9 mouse cellular contexts compared by ENCODE assay signal in the genomic region with DNA sequence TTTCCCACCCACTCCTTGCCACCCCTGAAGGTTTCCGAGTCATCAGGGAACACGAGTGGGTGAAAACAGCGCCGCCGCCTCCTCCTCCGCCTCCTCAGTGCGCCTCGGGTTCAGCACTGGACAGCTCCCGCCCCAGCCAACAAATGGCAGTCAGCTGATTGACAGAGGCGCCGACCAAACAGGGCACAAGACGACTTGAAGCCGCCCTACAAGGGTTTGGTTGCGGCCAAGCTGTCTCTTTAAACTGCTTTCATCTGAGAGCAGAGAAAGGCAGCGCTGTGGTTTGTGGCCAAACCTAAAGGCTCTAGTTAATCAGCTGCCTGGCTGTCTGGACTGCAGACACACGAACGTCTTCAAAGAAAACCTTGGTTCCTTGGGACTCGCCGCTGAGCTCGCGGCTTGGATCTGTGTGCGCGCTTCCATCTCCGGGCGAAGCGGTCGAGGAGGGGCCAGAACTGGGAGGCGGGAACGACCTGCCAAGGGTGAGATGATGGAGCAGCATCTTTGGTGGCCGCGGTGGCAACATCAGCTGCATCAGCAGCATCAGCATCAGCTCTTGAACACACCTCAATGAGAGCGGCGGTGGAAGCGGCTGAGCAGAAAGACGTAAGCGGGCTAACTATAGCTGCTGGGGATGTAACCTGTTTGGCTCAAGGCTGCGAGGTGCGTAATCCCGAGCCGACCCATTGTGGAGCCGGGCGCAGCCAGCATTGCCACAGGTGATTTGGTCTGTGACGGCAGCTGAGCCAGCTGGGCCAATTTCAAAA. TPM values are rescaled to one million over a fixed set of nuclear protein-coding genes. Genes with fewer than 3 reads are reported as not detected.
A peak's percentile ranks its signal among the peaks of the same experiment; 100 is the strongest.
DNase-seq lines count a peak whose midpoint lies in the region; ATAC-seq and TF ChIP-seq lines count a peak whose summit lies in the region.
"Had no signal": no experiment of that assay in that cellular context is flagged by ENCODE, and none has a peak within 500 bp of the region (broad histone marks: within the 10 kb centered on the region; RNA-seq: fewer than 3 reads in every experiment).

Gpr158 (plus strand) TSS at position 198 of the 767 bp plus-strand sequence.

- H3K9ac ChIP-seq in forebrain, embryonic 11.5 days (ENCODE audit: low read length): 0 out of 2 replicates have a peak within 1 kb of the TSS, but pooled peaks have one; percentile 20
- H3K9ac ChIP-seq in heart, embryonic 15.5 days: no peak within 1 kb of the TSS
- no peak within 1 kb of the TSS for H3K9ac ChIP-seq in kidney, postnatal 0 days (ENCODE audit: low read depth, low read length)
- no peak within 1 kb of the TSS for H3K9ac ChIP-seq in limb, embryonic 14.5 days (ENCODE audit: low read depth, low read length, severe bottlenecking)

- H3K27me3 ChIP-seq in thymus, adult 2 months (ENCODE audit: control insufficient read depth, insufficient read depth, low read length): no peaks in the 10 kb centered on the region; the same call in 1 of the 2 replicates
- peaks cover 17% of the 10 kb centered on the region for H3K27me3 ChIP-seq in forebrain, embryonic 11.5 days (ENCODE audit: control insufficient read depth, insufficient read depth, low read length)
- peaks cover 40% of the 10 kb centered on the region for H3K27me3 ChIP-seq in heart, embryonic 15.5 days
- H3K27me3 ChIP-seq in kidney, postnatal 0 days (ENCODE audit: insufficient read depth, low read length): peaks cover 9% of the 10 kb centered on the region; the same call in 1 of the 2 replicates
- H3K27me3 ChIP-seq in limb, embryonic 14.5 days (ENCODE audit: control insufficient read depth, insufficient read depth, low read length): peaks cover 19% of the 10 kb centered on the region

- H3K4me1 ChIP-seq in thymus, adult 2 months (replicated peaks; ENCODE audit: control insufficient read depth, insufficient read depth, low read length): no peaks in the 10 kb centered on the region
- peaks cover 6% of the 10 kb centered on the region; the same call in 1 of the 2 replicates for H3K4me1 ChIP-seq in forebrain, embryonic 11.5 days (replicated peaks; ENCODE audit: control insufficient read depth, insufficient read depth, low read length)
- peaks cover 3% of the 10 kb centered on the region; the same call in 1 of the 2 replicates for H3K4me1 ChIP-seq in heart, embryonic 15.5 days (replicated peaks)
- H3K4me1 ChIP-seq in kidney, postnatal 0 days (replicated peaks; ENCODE audit: insufficient read depth, low read length): no peaks in the 10 kb centered on the region
- H3K4me1 ChIP-seq in limb, embryonic 14.5 days (ENCODE audit: control insufficient read depth, insufficient read depth, low read length): 0 out of 2 replicates have a peak, but pooled peaks cover 2% of the 10 kb centered on the region

- peak; percentile 8 for DNase-seq in thymus, adult 2 months
- DNase-seq in thymus, adult 18-20 months: no peak
- peak; percentile 93 for DNase-seq in forebrain, embryonic 11.5 days (ENCODE audit: low spot score)
- DNase-seq in kidney, postnatal 0 days (ENCODE audit: low spot score): peak; percentile 81
- peak; percentile 91 for DNase-seq in limb, embryonic 14.5 days (ENCODE audit: low spot score)
- peak; percentile 89 for DNase-seq in neural tube, embryonic 10.5 days (ENCODE audit: extremely low spot score, low spot score)
- DNase-seq in thymus, postnatal 14 days: peak; percentile 38

- TF ChIP-seq CTCF in thymus, adult 2 months (IDR thresholded peaks at IDR 0.05; ENCODE audit: borderline replicate concordance, control insufficient read depth, extremely low read depth, insufficient read depth, low read length, poor library complexity): no peak
- no peak for TF ChIP-seq CTCF in kidney, postnatal 0 days (IDR thresholded peaks at IDR 0.05; ENCODE audit: low read depth)

- no peak within 1 kb of the TSS for H3K4me3 ChIP-seq in thymus, adult 2 months (ENCODE audit: control insufficient read depth, insufficient read depth, low read length)
- peak within 1 kb of the TSS; percentile 48 for H3K4me3 ChIP-seq in forebrain, embryonic 11.5 days (ENCODE audit: low read depth, low read length)
- peak within 1 kb of the TSS; percentile 46 for H3K4me3 ChIP-seq in heart, embryonic 15.5 days
- peak within 1 kb of the TSS; percentile 11; the same call in 1 of the 2 replicates for H3K4me3 ChIP-seq in kidney, postnatal 0 days (replicated peaks; ENCODE audit: low read depth, low read length)
- H3K4me3 ChIP-seq in limb, embryonic 14.5 days (replicated peaks; ENCODE audit: low read length): peak within 1 kb of the TSS; percentile 36

- no peaks in the 10 kb centered on the region for H3K36me3 ChIP-seq in thymus, adult 2 months (ENCODE audit: control insufficient read depth, insufficient read depth, low read length)
- H3K36me3 ChIP-seq in forebrain, embryonic 11.5 days (ENCODE audit: control insufficient read depth, insufficient read depth, low read length): no peaks in the 10 kb centered on the region
- H3K36me3 ChIP-seq in heart, embryonic 15.5 days: no peaks in the 10 kb centered on the region
- no peaks in the 10 kb centered on the region for H3K36me3 ChIP-seq in kidney, postnatal 0 days (ENCODE audit: insufficient read depth, low read length)
- H3K36me3 ChIP-seq in limb, embryonic 14.5 days (ENCODE audit: control insufficient read depth, insufficient read depth, low read length): no peaks in the 10 kb centered on the region

- 12% methylated on average over 43 of the region's 43 CpGs for WGBS in thymus, adult 2 months
- WGBS in forebrain, embryonic 11.5 days: 1% methylated on average over 43 of the region's 43 CpGs
- 4% methylated on average over 43 of the region's 43 CpGs for WGBS in heart, embryonic 15.5 days
- 3% methylated on average over 43 of the region's 43 CpGs for WGBS in kidney, postnatal 0 days
- WGBS in limb, embryonic 14.5 days: 3% methylated on average over 43 of the region's 43 CpGs

- ATAC-seq in forebrain, embryonic 11.5 days (replicated peaks; ENCODE audit: low FRiP score): peak; percentile 99
- ATAC-seq in heart, embryonic 15.5 days (replicated peaks; ENCODE audit: insufficient number of reproducible peaks, insufficient read depth, low FRiP score, low read depth): no peak; the same call in 1 of the 2 replicates
- ATAC-seq in kidney, postnatal 0 days (replicated peaks; ENCODE audit: low FRiP score, low read depth): peak; percentile 89
- peak; percentile 87 for ATAC-seq in limb, embryonic 14.5 days (ENCODE audit: low FRiP score, low read depth)

- no peak within 1 kb of the TSS for H3K27ac ChIP-seq in thymus, adult 2 months (ENCODE audit: control insufficient read depth, insufficient read depth, low read length)
- H3K27ac ChIP-seq in forebrain, embryonic 11.5 days (ENCODE audit: low read depth, low read length): no peak within 1 kb of the TSS
- no peak within 1 kb of the TSS for H3K27ac ChIP-seq in heart, embryonic 15.5 days
- no peak within 1 kb of the TSS for H3K27ac ChIP-seq in kidney, postnatal 0 days
- H3K27ac ChIP-seq in limb, embryonic 14.5 days (replicated peaks; ENCODE audit: low read depth, low read length): no peak within 1 kb of the TSS

- no peak for TF ChIP-seq POLR2A in thymus, adult 2 months (IDR thresholded peaks at IDR 0.05; ENCODE audit: control insufficient read depth, extremely low read depth, insufficient read depth, low read length, poor library complexity)
- no peak for TF ChIP-seq POLR2A in limb, embryonic 14.5 days (IDR thresholded peaks at IDR 0.05; ENCODE audit: borderline replicate concordance, extremely low read depth, insufficient read depth, insufficient read length)

- peak within 1 kb of the TSS; percentile 83 for H3K4me2 ChIP-seq in forebrain, embryonic 11.5 days (ENCODE audit: low read depth, low read length, severe bottlenecking)
- H3K4me2 ChIP-seq in heart, embryonic 15.5 days: peak within 1 kb of the TSS; percentile 72
- peak within 1 kb of the TSS; percentile 52 for H3K4me2 ChIP-seq in kidney, postnatal 0 days (ENCODE audit: low read length)
- H3K4me2 ChIP-seq in limb, embryonic 14.5 days (replicated peaks; ENCODE audit: low read depth, low read length, severe bottlenecking): peak within 1 kb of the TSS; percentile 61

- H3K9me3 ChIP-seq in forebrain, embryonic 11.5 days (ENCODE audit: control insufficient read depth, low read length): no peaks in the 10 kb centered on the region
- no peaks in the 10 kb centered on the region for H3K9me3 ChIP-seq in heart, embryonic 15.5 days (replicated peaks)
- no peaks in the 10 kb centered on the region for H3K9me3 ChIP-seq in kidney, postnatal 0 days (replicated peaks; ENCODE audit: low read length)
- H3K9me3 ChIP-seq in limb, embryonic 14.5 days (ENCODE audit: control insufficient read depth, low read length): no peaks in the 10 kb centered on the region

RNA-seq across cellular contexts. Expression of gene Gpr158, which starts in this region (rescaled TPM):
- polyA plus RNA-seq in thymus, adult 2 months (2012; rRNA removed): 0.01 and 0.03 TPM in 2 replicates
- polyA plus RNA-seq in forebrain, embryonic 11.5 days (2014; fragmentation: Nextera tagmentation; extraction: Ambion mirVana): 0.11 and 0.47 TPM in 2 replicates
- 0.05 TPM in 1 of 2 replicates, not detected in the other for polyA plus RNA-seq in heart, embryonic 15.5 days (2015; fragmentation: Nextera tagmentation; extraction: Ambion mirVana)
- not detected in 2 replicates for polyA plus RNA-seq in kidney, postnatal 0 days (2015; fragmentation: Nextera tagmentation; extraction: Ambion mirVana)
- polyA plus RNA-seq in limb, embryonic 14.5 days (2012; rRNA removed): 0.01 TPM in 1 of 2 replicates, not detected in the other
- polyA plus RNA-seq in limb, embryonic 14.5 days (2014; fragmentation: Nextera tagmentation; extraction: Ambion mirVana): not detected in 2 replicates
- polyA plus RNA-seq: small intestine, adult 2 months had no signal

Comparison
In these comparisons a context has a peak if more than half of its experiments do, and no peak if none do; other contexts are left out.
1. DNase-seq: peak in neural tube, embryonic 10.5 days (single experiment) and thymus, postnatal 14 days (single experiment); none in thymus, adult 18-20 months (0 of 2).
2. Peak in DNase-seq in thymus, adult 2 months; RNA of the gene not detected or under 1 TPM.
3. Peak in DNase-seq, ATAC-seq, H3K4me3 ChIP-seq, H3K9ac ChIP-seq and H3K4me2 ChIP-seq in forebrain, embryonic 11.5 days; RNA of the gene not detected or under 1 TPM.
4. Peak in DNase-seq, ATAC-seq, H3K4me3 ChIP-seq and H3K4me2 ChIP-seq in kidney, postnatal 0 days; RNA of the gene not detected or under 1 TPM.
5. Peak in DNase-seq, ATAC-seq, H3K4me3 ChIP-seq and H3K4me2 ChIP-seq in limb, embryonic 14.5 days; RNA of the gene not detected or under 1 TPM.
6. Peak in every context shown above with its lines, with median percentiles within 50 percentile points of each other: H3K4me2 ChIP-seq.